Mouse (Mus musculus): ENCODE measurements around the gene Fam118a.

DNA sequence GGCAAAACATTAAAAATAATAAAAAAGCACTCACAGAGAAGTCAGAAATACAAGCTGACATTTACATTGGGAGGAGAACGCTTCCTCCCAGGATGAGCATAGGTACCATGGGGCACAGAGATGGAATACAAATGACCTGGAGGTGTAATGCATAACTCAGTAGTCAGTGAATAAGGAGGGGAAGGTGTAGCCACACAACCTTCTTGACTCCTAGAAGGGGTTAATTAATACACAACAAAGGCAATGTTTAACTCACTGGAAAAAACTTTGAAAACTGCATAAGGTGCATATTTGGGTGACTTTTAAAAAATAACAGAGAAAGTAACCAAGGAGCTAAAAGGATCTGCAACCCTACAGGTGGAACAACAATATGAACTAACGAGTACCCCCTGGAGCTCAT lies 43.9 kb downstream of the Fam118a start:
- TF ChIP-seq CTCF (IDR thresholded peaks at IDR 0.05; ENCODE audit: control insufficient read depth, insufficient read depth, insufficient read length) (no peak), MYOD1 (IDR thresholded peaks at IDR 0.05; ENCODE audit: control insufficient read depth, insufficient read length, low read depth) (no peak), MAX (IDR thresholded peaks at IDR 0.05) (no peak), USF1 (IDR thresholded peaks at IDR 0.05; ENCODE audit: low read depth) (no peak), FOSL1 (IDR thresholded peaks at IDR 0.05; ENCODE audit: insufficient read depth, low read length, poor library complexity, severe bottlenecking) (no peak), CEBPB (IDR thresholded peaks at IDR 0.05; ENCODE audit: low read depth) (no peak), MYOG (IDR thresholded peaks at IDR 0.05; ENCODE audit: control insufficient read depth, extremely low read depth, insufficient read length) (no peak)
